Mouse (Mus musculus): ENCODE measurements around the gene Tmtc1.

GRCm38 (mm10) chr6:148276418-148276817, 167.8 kb downstream of the Tmtc1 start:
- TF ChIP-seq GATA1 (IDR thresholded peaks at IDR 0.05; ENCODE audit: low read length) = no peak
- TF ChIP-seq TAL1 (IDR thresholded peaks at IDR 0.05; ENCODE audit: low read length) = no peak

All from erythroblast, embryonic 14.5 days (primary cell).